Mouse (Mus musculus) adrenal gland, adult 18-20 months (tissue): Measurements from ENCODE around the gene Gm17727. TPM values are rescaled to one million over a fixed set of nuclear protein-coding genes. Genes with fewer than 3 reads are reported as not detected.
"Not testable (repeated sequence)": the region's sequence is repeated elsewhere in the genome, so short reads cannot be mapped to it uniquely, and the experiment has no call there.

Source experiments
- DNase-seq, 2 experiments: peaks; one replicate each; pipeline ENCODE4 v3.0.0; 2021 to 2022; ENCODE audit warnings: low spot score in 2 of 2
- long read RNA-seq, 2 experiments: library from polyadenylated mRNA; stranded (forward); transcript quantifications; one replicate each; pipeline ENCODE4 v2.0.0; 2021
- total RNA-seq, 2 experiments: library from RNA; stranded (reverse); gene quantifications; 1 replicate in 1 of 2; 2 replicates in 1 of 2; pipeline ENCODE4 v1.2.3; 2021

Gm17727 gene
- total RNA-seq: not detected
- long read RNA-seq, experiment 1: 0 reads
- long read RNA-seq, experiment 2: 0 reads

GRCm38 (mm10) chr9:35778009-35778408 is at the start of gene Gm17727:
Gene Gm17727, minus strand, starts transcription at chr9:35778109.
- no peak for DNase-seq

- not testable (repeated sequence) for DNase-seq
Observed at GRCm38 (mm10) chr9:35817881-35818280, 40.0 kb upstream of the Gm17727 start.

GRCm38 (mm10) chr9:35798146-35798545 is 20.2 kb upstream of the Gm17727 start:
- no peak for DNase-seq

- no peak for DNase-seq
Observed at GRCm38 (mm10) chr9:35790001-35790400, 12.1 kb upstream of the Gm17727 start, which contains the start of the genes Gm27235 and D730048I06Rik. Gene Gm27235, minus strand, starts transcription at chr9:35790101. Gene D730048I06Rik, minus strand, starts transcription at chr9:35790112.

- no peak for DNase-seq
Observed at GRCm38 (mm10) chr9:35756843-35757242, 21.1 kb downstream of the Gm17727 start.

- DNase-seq: no peak
Observed at GRCm38 (mm10) chr9:35740749-35741148, 37.2 kb downstream of the Gm17727 start, which contains the start of gene Gm17677. Gene Gm17677, plus strand, starts transcription at chr9:35741049.

Other genes starting within 250 kb of the Gm17727 start
- gene Ddx25, start 219.6 kb downstream of the Gm17727 start, total RNA-seq: 1 to 10 TPM; 1.0 to 1.1 TPM
- 10 to 100 TPM in 1 of 2 experiments, 1 to 10 TPM in 1; 9.5 to 13.0 TPM for gene Pus3, start 219.5 kb downstream of the Gm17727 start, total RNA-seq
- under 1 TPM; 0.30 to 0.38 TPM for gene Pate2, start 207.8 kb downstream of the Gm17727 start, total RNA-seq
- 1 to 10 TPM; 2.7 to 3.1 TPM for gene Hyls1, start 207.7 kb downstream of the Gm17727 start, total RNA-seq
- not detected for gene Pate4, start 166.2 kb downstream of the Gm17727 start, total RNA-seq
- not detected for gene Pate3, start 129.9 kb downstream of the Gm17727 start, total RNA-seq
- gene Pate1, start 90.7 kb downstream of the Gm17727 start, total RNA-seq: not detected
- not detected for gene Gm17677, start 37.1 kb downstream of the Gm17727 start, total RNA-seq
- not detected for gene Gm27235, start 12.0 kb upstream of the Gm17727 start, total RNA-seq
- gene D730048I06Rik, start 12.0 kb upstream of the Gm17727 start, total RNA-seq: not detected
- not detected for gene 9230110F15Rik, start 66.0 kb upstream of the Gm17727 start, total RNA-seq
- gene 9230113P08Rik, start 130.3 kb upstream of the Gm17727 start, total RNA-seq: not detected